Mouse (Mus musculus) ES-E14 (cell line): ENCODE data around the gene Pon3.

Source experiments
- CHD2 ChIP-seq: IDR thresholded peaks from 2 replicates; pipeline ENCODE4 v1.6.1; 2014; ENCODE audit warnings: mild to moderate bottlenecking, low read depth, low read length, inconsistent platforms
- HCFC1 ChIP-seq: IDR thresholded peaks from 2 replicates; pipeline ENCODE4 v1.6.1; 2012; ENCODE audit warnings: low read length, inconsistent platforms, borderline replicate concordance; ENCODE audit not compliant: insufficient read depth
- MAFK ChIP-seq: IDR thresholded peaks from 2 replicates; pipeline ENCODE4 v1.6.1; 2014; ENCODE audit warnings: mild to moderate bottlenecking, low read depth, low read length, inconsistent platforms; ENCODE audit not compliant: insufficient read depth
- ZC3H11A ChIP-seq: IDR thresholded peaks from 2 replicates; pipeline ENCODE4 v1.6.1; 2012; ENCODE audit warnings: low read depth, mild to moderate bottlenecking, inconsistent platforms, low read length, borderline replicate concordance
- ZNF384 ChIP-seq: IDR thresholded peaks from 2 replicates; pipeline ENCODE4 v1.6.1; 2012; ENCODE audit warnings: low read depth, low read length, inconsistent platforms

- TF ChIP-seq ZC3H11A (no peak), ZNF384 (no peak), MAFK (no peak), CHD2 (no peak), HCFC1 (no peak)
Measured at GRCm38 (mm10) chr6:5198590-5198989, 57.5 kb downstream of the Pon3 start.
